Mouse (Mus musculus) C3H10T1/2 (cell line): ENCODE results near the gene Ifnk. TPM values are rescaled to one million over a fixed set of nuclear protein-coding genes. Genes with fewer than 3 reads are reported as not detected.

Experiments
- polyA plus RNA-seq, 2 experiments: library from polyadenylated mRNA; unstranded; fragments of >200 nt; fragmentation: generic; extraction: Trizol; gene quantifications; one replicate each; pipeline ENCODE4 v1.2.1; 2012; ENCODE audit warnings: missing spikeins in 2 of 2

Ifnk gene
- polyA plus RNA-seq, result not detected

GRCm38 (mm10) chr4:35151756-35152155 lies at the start of gene Ifnk:
TSS of gene Ifnk (plus strand) at chr4:35152056.

GRCm38 (mm10) chr4:35156751-35157611 lies 5.1 kb downstream of the Ifnk start, which contains the start of gene Mob3b:
TSS of gene Mob3b (minus strand) at chr4:35157484.

Other genes with a start within 250 kb of the Ifnk start
- under 1 TPM; 0.08 to 0.33 TPM for gene Mob3b, start 5.4 kb downstream of the Ifnk start, polyA plus RNA-seq
- 1 to 10 TPM in 1 of 2 experiments, under 1 TPM in 1; 0.46 to 4.8 TPM for gene C9orf72, start 74.1 kb downstream of the Ifnk start, polyA plus RNA-seq